Mouse (Mus musculus): ENCODE data around the gene Oas1g. TPM values are rescaled to one million over a fixed set of nuclear protein-coding genes. Genes with fewer than 3 reads are reported as not detected.
"Not testable (repeated sequence)": the region's sequence is repeated elsewhere in the genome, so short reads cannot be mapped to it uniquely, and the experiment has no call there.

Gene Oas1g
- polyA plus RNA-seq, 1 experiment from 2014 or later: 0.04 TPM

- H3K27me3 ChIP-seq: peaks cover 8% of the 10 kb centered on the region
- TF ChIP-seq CTCF (IDR thresholded peaks at IDR 0.05): no peak
- ChIA-PET CTCF (no interaction called here), POLR2A (no interaction called here)
- in situ Hi-C loops (cut with MboI; ENCODE audit: low pct_unique_long_range_greater_than_20kb): no loop called here
- DNase-seq (ENCODE audit: low read depth, low spot score) (no peak), ATAC-seq (no peak)
These were observed 14.6 kb upstream of the Oas1g start for GRCm38 (mm10) chr5:120902056-120902455.

- in situ Hi-C loops (cut with MboI; ENCODE audit: low pct_unique_long_range_greater_than_20kb): no loop called here
- ChIA-PET POLR2A (no interaction called here), CTCF (no interaction called here)
These were observed 13.3 kb upstream of the Oas1g start for GRCm38 (mm10) chr5:120900666-120901065.

GRCm38 (mm10) chr5:120898726-120899125, 11.3 kb upstream of the Oas1g start:
- ChIA-PET CTCF (no interaction called here), POLR2A (interaction anchor here (0.6 kb wide), 1 partner anchor 40 kb away, joined by 3 read pairs; no protein-coding TSS in a partner anchor)
- DNase-seq (ENCODE audit: low read depth, low spot score) (no peak), ATAC-seq (no peak)
- in situ Hi-C loops (cut with MboI; ENCODE audit: low pct_unique_long_range_greater_than_20kb): no loop called here
- TF ChIP-seq CTCF (IDR thresholded peaks at IDR 0.05): no peak
- peaks cover 4% of the 10 kb centered on the region for H3K27me3 ChIP-seq

More at GRCm38 (mm10) chr5:120900666-120901065, 13.3 kb upstream of the Oas1g start:
- ATAC-seq (no peak), DNase-seq (ENCODE audit: low read depth, low spot score) (no peak)
- no peak for TF ChIP-seq CTCF (IDR thresholded peaks at IDR 0.05)
- H3K27me3 ChIP-seq: peaks cover 8% of the 10 kb centered on the region

GRCm38 (mm10) chr5:120898307-120898706, 10.9 kb upstream of the Oas1g start:
- POLR2A ChIA-PET: interaction anchor here (0.6 kb wide), 1 partner anchor 40 kb away, joined by 3 read pairs; no protein-coding TSS in a partner anchor
- TF ChIP-seq CTCF (IDR thresholded peaks at IDR 0.05): no peak
- CTCF ChIA-PET: no interaction called here
- no peak for DNase-seq (ENCODE audit: low read depth, low spot score)
- H3K27me3 ChIP-seq: peaks cover 4% of the 10 kb centered on the region
- no peak for ATAC-seq
- in situ Hi-C loops (cut with MboI; ENCODE audit: low pct_unique_long_range_greater_than_20kb): no loop called here

GRCm38 (mm10) chr5:120895231-120895900, 8.0 kb upstream of the Oas1g start:
- ChIA-PET CTCF (no interaction called here), POLR2A (no interaction called here)
- no peak for TF ChIP-seq CTCF (IDR thresholded peaks at IDR 0.05)
- no peak for ATAC-seq
- no peak for DNase-seq (ENCODE audit: low read depth, low spot score)
- in situ Hi-C loops (cut with MboI; ENCODE audit: low pct_unique_long_range_greater_than_20kb): no loop called here
- no peaks in the 10 kb centered on the region for H3K27me3 ChIP-seq

GRCm38 (mm10) chr5:120894692-120895091, 7.3 kb upstream of the Oas1g start:
- ATAC-seq; POLR2A ChIA-PET; DNase-seq (ENCODE audit: low read depth, low spot score); H3K27me3 ChIP-seq; CTCF ChIA-PET: not testable (repeated sequence)
- in situ Hi-C loops (cut with MboI; ENCODE audit: low pct_unique_long_range_greater_than_20kb): loop anchor here (5.0 kb wide), 1 partner anchor 97 kb away; the partner anchor contains the start of gene Oas1e

- in situ Hi-C loops (cut with MboI; ENCODE audit: low pct_unique_long_range_greater_than_20kb): loop anchor here (5.0 kb wide), 1 partner anchor 97 kb away; the partner anchor contains the start of gene Oas1e
- POLR2A ChIA-PET; ATAC-seq; CTCF ChIA-PET; DNase-seq (ENCODE audit: low read depth, low spot score); H3K27me3 ChIP-seq: not testable (repeated sequence)
These were observed 6.5 kb upstream of the Oas1g start for GRCm38 (mm10) chr5:120893866-120894265.

- no peak for TF ChIP-seq CTCF (IDR thresholded peaks at IDR 0.05)
- H3K27me3 ChIP-seq: no peaks in the 10 kb centered on the region
- in situ Hi-C loops (cut with MboI; ENCODE audit: low pct_unique_long_range_greater_than_20kb): loop anchor here (5.0 kb wide), 1 partner anchor 95 kb away; the partner anchor contains the start of gene Oas1e
- ChIA-PET POLR2A (no interaction called here), CTCF (no interaction called here)
- ATAC-seq (no peak), DNase-seq (ENCODE audit: low read depth, low spot score) (no peak)
These were observed 4.8 kb upstream of the Oas1g start for GRCm38 (mm10) chr5:120892243-120892660.

- DNase-seq (ENCODE audit: low read depth, low spot score); H3K27me3 ChIP-seq; POLR2A ChIA-PET; CTCF ChIA-PET; ATAC-seq: not testable (repeated sequence)
- in situ Hi-C loops (cut with MboI; ENCODE audit: low pct_unique_long_range_greater_than_20kb): loop anchor here (5.0 kb wide), 1 partner anchor 94 kb away; the partner anchor contains the start of gene Oas1e
These were observed 4.3 kb upstream of the Oas1g start for GRCm38 (mm10) chr5:120891566-120892242.

- no peak for ATAC-seq
- in situ Hi-C loops (cut with MboI; ENCODE audit: low pct_unique_long_range_greater_than_20kb): loop anchor here (5.0 kb wide), 1 partner anchor 94 kb away; the partner anchor contains the start of gene Oas1e
- DNase-seq (ENCODE audit: low read depth, low spot score): no peak
- no peaks in the 10 kb centered on the region for H3K27me3 ChIP-seq
- ChIA-PET POLR2A (no interaction called here), CTCF (no interaction called here)
- TF ChIP-seq CTCF (IDR thresholded peaks at IDR 0.05): no peak
These were observed 3.6 kb upstream of the Oas1g start for GRCm38 (mm10) chr5:120890991-120891390.

GRCm38 (mm10) chr5:120890026-120890425, 2.6 kb upstream of the Oas1g start:
- no peak for TF ChIP-seq CTCF (IDR thresholded peaks at IDR 0.05)
- H3K27me3 ChIP-seq: no peaks in the 10 kb centered on the region
- no peak for DNase-seq (ENCODE audit: low read depth, low spot score)
- in situ Hi-C loops (cut with MboI; ENCODE audit: low pct_unique_long_range_greater_than_20kb): loop anchor here (5.0 kb wide), 1 partner anchor 93 kb away; the partner anchor contains the start of gene Oas1e
- CTCF ChIA-PET: no interaction called here
- POLR2A ChIA-PET: no interaction called here
- no peak for ATAC-seq

- POLR2A ChIA-PET; ATAC-seq; H3K27me3 ChIP-seq; in situ Hi-C loops (cut with MboI; ENCODE audit: low pct_unique_long_range_greater_than_20kb); DNase-seq (ENCODE audit: low read depth, low spot score); CTCF ChIA-PET: not testable (repeated sequence)
These were observed 942 bp upstream of the Oas1g start for GRCm38 (mm10) chr5:120888294-120888815.

Data from Patski (cell line).